Mouse (Mus musculus): ENCODE data around the gene Slc38a10. TPM values are rescaled to one million over a fixed set of nuclear protein-coding genes. Genes with fewer than 3 reads are reported as not detected.
A peak's percentile ranks its signal among the peaks of the same experiment; 100 is the strongest.

The Slc38a10 gene
- total RNA-seq, 1 experiment from 2014 or later, result 40.6 TPM

- no peak for ATAC-seq (replicated peaks; ENCODE audit: insufficient number of reproducible peaks, low FRiP score, low TSS enrichment, poor library complexity, severe bottlenecking)
Observed at GRCm38 (mm10) chr11:120114488-120115215, 36.5 kb downstream of the Slc38a10 start.

- ATAC-seq (replicated peaks; ENCODE audit: insufficient number of reproducible peaks, low FRiP score, low TSS enrichment, poor library complexity, severe bottlenecking), result no peak
Observed at GRCm38 (mm10) chr11:120112136-120112535, 39.0 kb downstream of the Slc38a10 start.

- ATAC-seq (replicated peaks; ENCODE audit: insufficient number of reproducible peaks, low FRiP score, low TSS enrichment, poor library complexity, severe bottlenecking), result peak; percentile 44; the same call in 1 of the 2 replicates
Observed at GRCm38 (mm10) chr11:120111033-120111432, 40.1 kb downstream of the Slc38a10 start.

- no peak for ATAC-seq (replicated peaks; ENCODE audit: insufficient number of reproducible peaks, low FRiP score, low TSS enrichment, poor library complexity, severe bottlenecking)
Observed at GRCm38 (mm10) chr11:120110554-120110953, 40.6 kb downstream of the Slc38a10 start.

DNA sequence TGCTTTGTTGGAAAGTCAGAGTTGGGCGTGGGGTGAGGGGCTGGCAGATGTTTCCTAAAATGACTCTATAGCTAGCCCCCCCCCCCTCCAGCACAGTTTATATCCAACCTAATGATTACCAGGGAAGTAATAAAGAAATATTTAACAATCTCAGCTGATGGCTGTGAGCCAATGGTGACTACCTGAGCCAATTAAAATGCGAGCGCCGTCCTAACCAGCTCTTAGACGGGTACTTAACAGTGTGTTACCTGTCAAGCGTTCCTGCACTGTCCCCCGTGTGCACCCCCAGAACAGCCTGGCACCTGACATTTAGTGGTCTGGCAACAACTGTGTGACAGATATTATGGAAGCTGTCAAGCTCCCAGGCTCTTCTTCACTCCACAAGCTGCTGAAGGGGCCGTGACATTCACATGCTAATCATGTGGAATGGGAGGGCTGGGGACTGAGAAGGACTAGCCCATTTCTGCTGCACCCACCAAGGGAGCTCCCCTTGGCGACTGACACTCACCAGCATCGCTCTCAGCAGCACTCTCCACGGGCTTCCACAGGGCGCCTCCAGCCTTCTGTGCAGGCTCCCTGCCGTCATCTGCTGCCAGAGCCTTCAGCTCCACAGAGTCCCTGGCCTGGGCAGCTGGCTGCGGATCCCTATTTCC lies 41.5 kb downstream of the Slc38a10 start:
- ATAC-seq (replicated peaks; ENCODE audit: insufficient number of reproducible peaks, low FRiP score, low TSS enrichment, poor library complexity, severe bottlenecking), result no peak

GRCm38 (mm10) chr11:120107796-120108195 lies 43.4 kb downstream of the Slc38a10 start:
- no peak for ATAC-seq (replicated peaks; ENCODE audit: insufficient number of reproducible peaks, low FRiP score, low TSS enrichment, poor library complexity, severe bottlenecking)

GRCm38 (mm10) chr11:120107026-120107425 lies 44.1 kb downstream of the Slc38a10 start:
- no peak for ATAC-seq (replicated peaks; ENCODE audit: insufficient number of reproducible peaks, low FRiP score, low TSS enrichment, poor library complexity, severe bottlenecking)

GRCm38 (mm10) chr11:120103431-120103997 lies 47.6 kb downstream of the Slc38a10 start:
- ATAC-seq (replicated peaks; ENCODE audit: insufficient number of reproducible peaks, low FRiP score, low TSS enrichment, poor library complexity, severe bottlenecking), result no peak

GRCm38 (mm10) chr11:120101036-120101435 lies 50.1 kb downstream of the Slc38a10 start:
- ATAC-seq (replicated peaks; ENCODE audit: insufficient number of reproducible peaks, low FRiP score, low TSS enrichment, poor library complexity, severe bottlenecking), result peak; percentile 21; the same call in 1 of the 2 replicates

DNA sequence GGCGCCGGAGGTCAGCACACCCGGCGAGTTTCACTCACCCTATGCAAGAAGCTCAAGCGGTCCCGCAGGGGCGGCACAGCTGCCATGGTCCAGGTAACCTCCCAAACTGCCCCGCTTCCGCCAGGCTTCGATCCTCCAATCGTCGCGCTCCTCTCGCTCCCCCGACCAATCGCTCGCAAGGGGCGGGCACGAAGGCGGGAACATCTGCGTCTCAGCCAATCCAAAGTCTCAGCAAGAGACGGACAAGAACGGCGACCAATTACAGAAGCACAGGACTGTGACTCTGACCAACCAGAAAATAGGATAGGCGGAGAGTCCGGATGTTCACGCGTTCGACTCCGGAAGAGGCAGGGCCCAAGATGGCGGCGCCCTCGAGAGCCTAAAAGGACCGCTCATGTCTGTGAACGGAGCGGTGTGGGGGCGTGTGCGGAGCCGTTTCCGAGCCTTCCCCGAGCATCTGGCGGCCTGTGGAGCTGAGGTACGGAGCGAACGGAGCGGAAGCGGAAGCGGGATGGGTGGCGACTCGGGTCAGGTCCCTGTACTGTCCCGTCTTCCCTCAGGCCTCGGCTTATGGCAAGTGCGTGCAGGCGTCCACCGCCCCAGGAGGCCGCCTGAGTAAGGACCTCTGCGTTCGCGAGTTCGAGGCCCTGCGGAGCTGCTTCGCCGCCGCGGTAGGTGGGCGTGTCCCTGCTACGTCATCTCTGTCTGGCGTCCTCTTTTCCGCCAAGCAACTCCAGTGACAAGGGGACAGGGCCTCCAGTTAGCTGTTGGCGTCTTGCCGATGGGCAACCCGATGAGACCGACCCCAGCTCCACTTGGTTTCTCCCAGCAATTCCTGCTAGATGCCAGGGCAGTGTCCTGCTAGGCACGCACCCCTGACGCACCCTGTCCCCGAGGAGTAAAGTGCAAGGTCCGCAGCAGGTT lies 52.3 kb downstream of the Slc38a10 start, which contains the start of the genes Tepsin and Ndufaf8:
Gene Tepsin, minus strand, starts transcription at position 144 of the 924 bp plus-strand sequence.
Gene Ndufaf8, plus strand, starts transcription at position 341 of the 924 bp plus-strand sequence.
- ATAC-seq (replicated peaks; ENCODE audit: insufficient number of reproducible peaks, low FRiP score, low TSS enrichment, poor library complexity, severe bottlenecking), result peak; percentile 96

DNA sequence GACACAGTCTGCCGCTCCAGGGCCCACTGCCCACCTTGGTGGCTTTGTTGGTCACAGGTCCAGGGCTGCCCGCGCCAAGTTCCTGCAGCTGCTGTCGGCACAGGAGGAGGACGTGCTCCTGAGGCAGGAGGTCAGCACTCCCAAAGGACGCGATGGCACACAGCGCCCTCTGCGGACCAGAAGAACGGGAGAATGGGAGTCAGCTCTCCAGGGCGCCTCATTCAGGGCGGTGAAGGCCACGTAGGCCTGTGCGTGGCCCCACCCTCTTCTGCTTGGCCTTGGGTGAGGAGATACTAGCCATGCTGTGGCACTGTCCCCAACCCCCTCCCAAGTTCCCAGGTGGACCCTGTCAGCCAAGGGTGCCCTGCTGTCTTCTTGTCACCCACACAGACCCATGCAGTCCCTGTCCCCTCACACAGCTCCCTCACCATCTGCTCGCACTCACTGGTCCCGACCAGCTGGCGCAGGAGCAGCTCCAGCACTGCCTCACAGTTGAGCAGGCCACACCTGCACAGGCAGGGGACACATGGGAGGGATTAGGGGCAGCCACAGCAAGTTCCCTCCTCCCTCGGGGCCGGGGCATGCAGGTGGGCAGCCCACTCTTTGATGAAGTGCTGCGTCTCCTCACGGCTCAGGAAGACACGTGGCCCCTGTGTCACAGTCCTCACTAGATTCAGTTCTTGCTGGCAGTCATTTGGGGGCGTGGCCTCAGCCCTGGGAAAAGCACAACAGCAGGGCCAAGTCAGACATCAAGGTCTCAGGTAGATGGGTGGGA lies 58.1 kb downstream of the Slc38a10 start:
- no peak for ATAC-seq (replicated peaks; ENCODE audit: insufficient number of reproducible peaks, low FRiP score, low TSS enrichment, poor library complexity, severe bottlenecking)

DNA sequence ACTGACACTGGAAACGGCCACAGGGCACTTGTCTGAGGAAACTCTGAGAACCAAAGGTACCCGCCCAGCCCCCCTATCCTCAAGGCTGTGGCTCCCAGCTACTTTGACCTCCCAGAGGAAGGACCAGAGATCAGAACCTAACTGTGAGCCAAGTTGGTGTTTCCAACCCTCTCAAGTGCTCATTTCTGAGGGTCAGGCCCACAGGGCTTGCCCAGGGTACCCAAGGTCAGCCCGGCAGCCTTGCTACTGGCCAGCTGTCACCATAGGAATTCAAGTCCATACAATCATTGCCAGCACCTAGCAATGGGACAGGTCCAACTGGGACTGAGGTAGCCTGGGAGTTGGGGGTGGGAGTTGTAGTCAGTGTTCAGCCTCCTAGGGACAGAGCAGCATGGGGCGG lies 60.5 kb downstream of the Slc38a10 start:
- ATAC-seq (replicated peaks; ENCODE audit: insufficient number of reproducible peaks, low FRiP score, low TSS enrichment, poor library complexity, severe bottlenecking), result no peak

DNA sequence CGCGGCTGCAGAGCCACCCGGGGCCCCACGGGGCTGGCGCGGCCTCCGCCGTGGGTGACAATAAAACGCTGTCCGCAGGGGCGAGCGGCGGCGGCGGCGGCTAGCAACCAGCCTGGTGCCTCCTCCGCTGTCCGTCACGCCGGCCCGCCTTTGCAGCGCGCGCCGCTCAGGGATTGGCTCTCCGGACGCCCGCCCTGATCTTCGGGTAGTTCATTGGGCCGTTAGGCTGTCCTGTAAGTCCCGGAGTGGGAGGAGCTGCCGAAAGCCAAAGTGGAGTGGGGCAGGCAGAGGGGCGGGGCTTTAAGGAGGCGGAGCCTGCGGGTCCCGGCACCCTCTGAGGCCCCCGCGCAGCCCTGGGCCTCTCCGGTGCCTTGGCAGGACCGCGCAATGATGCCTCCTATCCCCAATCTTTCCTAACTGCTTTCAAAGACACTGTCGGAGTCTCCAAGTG lies 64.4 kb downstream of the Slc38a10 start, which contains the start of gene Cep131:
Gene Cep131, minus strand, starts transcription at position 126 of the 451 bp plus-strand sequence.
- ATAC-seq (replicated peaks; ENCODE audit: insufficient number of reproducible peaks, low FRiP score, low TSS enrichment, poor library complexity, severe bottlenecking), result peak; percentile 98

DNA sequence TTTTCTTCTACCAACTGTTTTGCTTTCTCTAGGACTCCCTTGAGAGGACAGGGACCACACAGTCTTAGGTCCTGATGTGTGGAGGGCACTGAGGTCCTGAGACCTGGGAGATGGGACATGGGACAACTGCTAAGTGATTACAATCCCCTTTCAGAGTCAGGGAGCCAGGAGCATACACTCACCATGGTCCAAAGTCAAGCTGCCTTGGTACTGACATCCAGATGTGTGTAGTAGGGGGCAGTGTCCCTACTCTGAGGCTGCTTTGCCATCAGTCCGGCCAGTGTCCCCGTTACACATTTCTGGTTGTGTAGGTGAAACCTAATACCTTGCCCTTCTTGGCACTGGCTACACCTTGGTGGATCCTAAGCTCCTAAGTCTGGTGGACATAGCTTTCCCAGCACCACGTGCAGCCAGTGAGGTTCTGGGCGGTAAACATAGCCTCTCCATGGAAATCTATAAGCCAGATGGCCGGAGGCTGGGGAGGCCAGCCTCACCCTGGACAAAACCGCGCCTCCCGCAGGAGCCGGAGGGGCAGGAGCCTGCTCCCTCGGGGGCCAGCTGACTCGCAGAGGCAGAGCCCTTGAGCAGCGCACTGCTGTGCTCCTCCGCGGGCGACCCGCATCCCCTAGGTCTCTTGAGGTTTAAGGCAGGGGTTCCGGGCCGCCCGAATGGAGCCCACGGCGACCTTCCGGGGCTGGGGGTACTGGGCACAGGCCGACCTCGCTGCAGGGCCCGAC lies 65.1 kb downstream of the Slc38a10 start:
- no peak; the same call in 1 of the 2 replicates for ATAC-seq (replicated peaks; ENCODE audit: insufficient number of reproducible peaks, low FRiP score, low TSS enrichment, poor library complexity, severe bottlenecking)

DNA sequence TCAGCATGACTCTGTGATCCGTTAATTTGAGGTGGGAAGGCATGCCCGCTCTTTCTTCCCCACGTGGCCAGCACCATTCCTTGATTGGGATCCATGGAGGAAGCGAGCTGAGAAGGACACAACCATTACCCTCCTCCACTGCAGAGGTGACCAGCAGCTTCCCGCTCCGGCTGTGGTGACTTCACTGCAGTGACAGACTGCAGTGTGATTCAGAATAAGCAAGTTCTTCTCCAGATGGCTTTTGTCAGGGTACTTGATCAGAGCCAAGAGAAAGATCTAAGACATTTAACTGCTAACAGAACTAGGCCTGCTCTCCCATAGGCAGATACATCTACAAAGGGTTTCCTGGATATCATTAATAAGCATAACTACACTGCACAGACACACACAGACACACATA lies 70.9 kb downstream of the Slc38a10 start:
- ATAC-seq (replicated peaks; ENCODE audit: insufficient number of reproducible peaks, low FRiP score, low TSS enrichment, poor library complexity, severe bottlenecking), result no peak

DNA sequence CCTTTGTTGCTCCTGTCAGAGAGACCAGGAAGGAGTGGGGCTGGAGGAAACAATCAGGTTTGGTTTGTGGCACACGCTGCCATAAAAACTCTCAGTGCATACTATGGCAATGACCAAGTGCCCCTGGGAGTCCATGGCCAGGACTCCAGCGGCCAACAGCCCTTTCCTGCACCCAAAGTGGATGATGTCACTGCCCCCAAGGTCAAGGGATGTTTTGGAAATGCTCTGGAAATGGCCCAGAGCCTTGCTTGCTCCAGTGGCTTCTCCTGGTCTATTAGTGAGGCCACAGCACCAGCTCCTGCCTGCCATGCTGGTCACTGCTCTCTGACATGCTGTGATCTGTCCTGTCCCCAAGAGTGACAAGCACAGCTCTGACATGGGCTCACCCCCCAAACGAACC lies 75.0 kb downstream of the Slc38a10 start:
- ATAC-seq (replicated peaks; ENCODE audit: insufficient number of reproducible peaks, low FRiP score, low TSS enrichment, poor library complexity, severe bottlenecking), result no peak

DNA sequence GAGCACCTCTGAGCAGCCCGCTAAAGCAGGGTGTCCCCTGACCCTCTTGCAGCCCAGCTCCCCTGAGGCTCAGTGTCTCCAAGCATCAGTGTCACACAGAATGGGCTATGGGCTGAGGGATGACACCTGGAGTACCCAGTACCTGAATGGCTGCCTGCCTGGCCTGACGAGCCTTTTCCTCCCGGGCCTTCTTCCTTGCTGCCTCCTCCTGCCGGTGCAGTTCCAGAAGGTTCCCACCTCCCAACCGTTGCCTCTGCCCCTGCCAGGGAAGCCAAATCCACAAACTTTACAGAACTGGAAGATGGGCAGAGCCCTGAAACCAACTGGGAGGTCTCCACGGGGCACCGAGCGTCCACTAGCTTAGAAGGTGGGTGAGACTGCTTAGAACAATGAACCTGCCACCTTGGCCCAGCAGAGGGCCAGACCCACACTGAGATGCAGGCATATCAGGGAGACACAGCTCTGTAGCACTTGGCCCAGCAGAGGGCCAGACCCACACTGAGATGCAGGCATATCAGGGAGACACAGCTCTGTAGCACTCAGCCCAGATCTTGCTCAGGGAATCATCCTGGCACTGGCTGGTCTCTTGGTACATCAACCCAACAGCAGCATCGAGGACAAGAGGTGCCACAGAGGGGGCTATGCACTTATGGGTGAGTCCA lies 78.0 kb downstream of the Slc38a10 start:
- no peak for ATAC-seq (replicated peaks; ENCODE audit: insufficient number of reproducible peaks, low FRiP score, low TSS enrichment, poor library complexity, severe bottlenecking)

All from monocyte, adult 5-6 weeks (primary cell).